Mouse (Mus musculus): ENCODE data around the gene Lamc1.

GRCm38 (mm10) chr1:153251590-153252206 is 80.9 kb downstream of the Lamc1 start:
- no peak for TF ChIP-seq CTCF (IDR thresholded peaks at IDR 0.05; ENCODE audit: extremely low read depth, insufficient read length, insufficient replicate concordance, low read depth, low read length)
- no peak for TF ChIP-seq POLR2A (IDR thresholded peaks at IDR 0.05; ENCODE audit: low read depth, low read length)

Data from small intestine, adult 2 months (tissue).